In genomic region chr1:50646931-50647674, GRCm38 (mm10) we compare ENCODE assay signal across 22 mouse cellular contexts.
DNase-seq lines count a peak whose midpoint lies in the region; ATAC-seq lines count a peak whose summit lies in the region.
"Had no signal": no experiment of that assay in that cellular context is flagged by ENCODE, and none has a peak within 500 bp of the region (broad histone marks: within the 10 kb centered on the region; RNA-seq: fewer than 3 reads in every experiment).

No protein-coding gene starts in this region.

- H3K36me3 ChIP-seq in forebrain, embryonic 11.5 days (ENCODE audit: control insufficient read depth, insufficient read depth, low read length) = no peaks in the 10 kb centered on the region
- no peaks in the 10 kb centered on the region for H3K36me3 ChIP-seq in forebrain, embryonic 10.5 days (replicated peaks)
- no peaks in the 10 kb centered on the region for H3K36me3 ChIP-seq in neural tube, embryonic 11.5 days (ENCODE audit: control insufficient read depth, insufficient read depth, low read length)
- H3K36me3 ChIP-seq in hindbrain, embryonic 15.5 days = no peaks in the 10 kb centered on the region
- no peaks in the 10 kb centered on the region for H3K36me3 ChIP-seq in neural tube, embryonic 14.5 days (ENCODE audit: control insufficient read depth, insufficient read depth, low read length)
- H3K36me3 ChIP-seq: embryonic facial prominence, embryonic 15.5 days; heart, embryonic 12.5 days; kidney, embryonic 15.5 days; limb, embryonic 13.5 days; liver, embryonic 13.5 days had no signal

- no peaks in the 10 kb centered on the region for H3K4me1 ChIP-seq in forebrain, embryonic 11.5 days (replicated peaks; ENCODE audit: control insufficient read depth, insufficient read depth, low read length)
- H3K4me1 ChIP-seq in forebrain, embryonic 10.5 days = 0 out of 2 replicates have a peak, but pooled peaks cover 2% of the 10 kb centered on the region
- H3K4me1 ChIP-seq in neural tube, embryonic 11.5 days (ENCODE audit: control insufficient read depth, insufficient read depth, low read length) = no peaks in the 10 kb centered on the region
- H3K4me1 ChIP-seq in hindbrain, embryonic 15.5 days (replicated peaks) = 0 out of 2 replicates have a peak, but pooled peaks cover 2% of the 10 kb centered on the region
- no peaks in the 10 kb centered on the region for H3K4me1 ChIP-seq in neural tube, embryonic 14.5 days (ENCODE audit: control insufficient read depth, insufficient read depth, low read length)
- H3K4me1 ChIP-seq: embryonic facial prominence, embryonic 15.5 days; heart, embryonic 12.5 days; kidney, embryonic 15.5 days; limb, embryonic 13.5 days; liver, embryonic 13.5 days had no signal

- DNase-seq in forebrain, embryonic 11.5 days (ENCODE audit: low spot score) = no peak
- no peak for DNase-seq in forebrain, embryonic 10.5 days (ENCODE audit: extremely low spot score, low spot score)
- no peak for DNase-seq in neural tube, embryonic 11.5 days (ENCODE audit: low spot score)
- DNase-seq in neural tube, embryonic 10.5 days (ENCODE audit: extremely low spot score, low spot score) = no peak
- no peak for DNase-seq in cerebellum, adult 8-10 months
- no peak for DNase-seq in gastrocnemius, postnatal 4 days (ENCODE audit: low spot score in 2 of 2)
- DNase-seq: adrenal gland, postnatal 10 days; cerebellum, adult 2 months; gastrocnemius, postnatal 14 days; heart, adult 18-20 months; heart, postnatal 10 days; kidney, postnatal 36 days; liver, embryonic 13.5 days; lung, adult 2 months; lung, postnatal 14 days had no signal

- no peaks in the 10 kb centered on the region for H3K9me3 ChIP-seq in forebrain, embryonic 11.5 days (ENCODE audit: control insufficient read depth, low read length)
- no peaks in the 10 kb centered on the region for H3K9me3 ChIP-seq in forebrain, embryonic 10.5 days
- H3K9me3 ChIP-seq in neural tube, embryonic 11.5 days (ENCODE audit: control insufficient read depth, low read length) = no peaks in the 10 kb centered on the region
- H3K9me3 ChIP-seq in hindbrain, embryonic 15.5 days = no peaks in the 10 kb centered on the region
- H3K9me3 ChIP-seq in neural tube, embryonic 14.5 days (ENCODE audit: control insufficient read depth, low read length) = no peaks in the 10 kb centered on the region
- H3K9me3 ChIP-seq: embryonic facial prominence, embryonic 15.5 days; heart, embryonic 12.5 days; kidney, embryonic 15.5 days; limb, embryonic 13.5 days; liver, embryonic 13.5 days had no signal

- 0 out of 2 replicates have a peak, but pooled peaks have one; percentile 33 for ATAC-seq in forebrain, embryonic 11.5 days (replicated peaks; ENCODE audit: low FRiP score)
- peak; percentile 46; the same call in 1 of the 2 replicates for ATAC-seq in neural tube, embryonic 11.5 days (ENCODE audit: insufficient read depth, low FRiP score, low TSS enrichment)
- peak; percentile 27; the same call in 1 of the 2 replicates for ATAC-seq in hindbrain, embryonic 15.5 days (ENCODE audit: low FRiP score, low read depth)
- ATAC-seq in neural tube, embryonic 14.5 days (ENCODE audit: low read depth) = peak; percentile 71
- ATAC-seq: intestine, postnatal 0 days had no signal

- no peak overlapping the region for H3K9ac ChIP-seq in forebrain, embryonic 11.5 days (ENCODE audit: low read length)
- H3K9ac ChIP-seq in neural tube, embryonic 11.5 days (ENCODE audit: low read length) = no peak overlapping the region
- no peak overlapping the region for H3K9ac ChIP-seq in hindbrain, embryonic 15.5 days
- no peak overlapping the region for H3K9ac ChIP-seq in neural tube, embryonic 14.5 days (replicated peaks; ENCODE audit: low read depth, low read length)
- H3K9ac ChIP-seq: embryonic facial prominence, embryonic 15.5 days; heart, embryonic 12.5 days; kidney, embryonic 15.5 days; limb, embryonic 13.5 days; liver, embryonic 13.5 days had no signal

- no peak overlapping the region for H3K4me2 ChIP-seq in forebrain, embryonic 11.5 days (ENCODE audit: low read depth, low read length, severe bottlenecking)
- H3K4me2 ChIP-seq in neural tube, embryonic 11.5 days (ENCODE audit: low read depth) = no peak overlapping the region
- no peak overlapping the region for H3K4me2 ChIP-seq in hindbrain, embryonic 15.5 days
- no peak overlapping the region for H3K4me2 ChIP-seq in neural tube, embryonic 14.5 days (ENCODE audit: low read depth, low read length)
- H3K4me2 ChIP-seq: embryonic facial prominence, embryonic 15.5 days; heart, embryonic 12.5 days; kidney, embryonic 15.5 days; limb, embryonic 13.5 days; liver, embryonic 13.5 days had no signal

- H3K4me3 ChIP-seq in forebrain, embryonic 11.5 days (ENCODE audit: low read depth, low read length) = no peak overlapping the region
- no peak overlapping the region for H3K4me3 ChIP-seq in forebrain, embryonic 10.5 days
- no peak overlapping the region for H3K4me3 ChIP-seq in neural tube, embryonic 11.5 days (ENCODE audit: low read depth, low read length)
- H3K4me3 ChIP-seq in hindbrain, embryonic 15.5 days = no peak overlapping the region
- H3K4me3 ChIP-seq in neural tube, embryonic 14.5 days (ENCODE audit: low read depth, low read length) = no peak overlapping the region
- H3K4me3 ChIP-seq: embryonic facial prominence, embryonic 15.5 days; heart, embryonic 12.5 days; kidney, embryonic 15.5 days; limb, embryonic 13.5 days; liver, embryonic 13.5 days had no signal

- 77% methylated on average over 2 of the region's 2 CpGs for WGBS in forebrain, embryonic 11.5 days
- WGBS in forebrain, embryonic 10.5 days = 74% methylated on average over 2 of the region's 2 CpGs
- 82% methylated on average over 2 of the region's 2 CpGs for WGBS in neural tube, embryonic 11.5 days
- 63% methylated on average over 2 of the region's 2 CpGs for WGBS in hindbrain, embryonic 15.5 days
- WGBS in neural tube, embryonic 14.5 days = 62% methylated on average over 2 of the region's 2 CpGs

- no peak overlapping the region for H3K27ac ChIP-seq in forebrain, embryonic 11.5 days (ENCODE audit: low read depth, low read length)
- no peak overlapping the region for H3K27ac ChIP-seq in forebrain, embryonic 10.5 days
- H3K27ac ChIP-seq in neural tube, embryonic 11.5 days (ENCODE audit: low read depth, low read length) = no peak overlapping the region
- H3K27ac ChIP-seq in hindbrain, embryonic 15.5 days (replicated peaks) = no peak overlapping the region
- no peak overlapping the region for H3K27ac ChIP-seq in neural tube, embryonic 14.5 days (ENCODE audit: low read depth, low read length)
- H3K27ac ChIP-seq: embryonic facial prominence, embryonic 15.5 days; kidney, embryonic 15.5 days; limb, embryonic 13.5 days; liver, embryonic 13.5 days had no signal

- no peaks in the 10 kb centered on the region for H3K27me3 ChIP-seq in forebrain, embryonic 11.5 days (ENCODE audit: control insufficient read depth, insufficient read depth, low read length)
- H3K27me3 ChIP-seq in forebrain, embryonic 10.5 days (ENCODE audit: poor library complexity, severe bottlenecking) = no peaks in the 10 kb centered on the region
- H3K27me3 ChIP-seq in neural tube, embryonic 11.5 days (ENCODE audit: control insufficient read depth, insufficient read depth, low read length) = no peaks in the 10 kb centered on the region
- no peaks in the 10 kb centered on the region for H3K27me3 ChIP-seq in hindbrain, embryonic 15.5 days
- H3K27me3 ChIP-seq in neural tube, embryonic 14.5 days (ENCODE audit: control insufficient read depth, insufficient read depth, low read length) = no peaks in the 10 kb centered on the region
- H3K27me3 ChIP-seq: embryonic facial prominence, embryonic 15.5 days; heart, embryonic 12.5 days; kidney, embryonic 15.5 days; limb, embryonic 13.5 days; liver, embryonic 13.5 days had no signal
